Mouse (Mus musculus): ENCODE measurements around the gene Whrn.

DNA sequence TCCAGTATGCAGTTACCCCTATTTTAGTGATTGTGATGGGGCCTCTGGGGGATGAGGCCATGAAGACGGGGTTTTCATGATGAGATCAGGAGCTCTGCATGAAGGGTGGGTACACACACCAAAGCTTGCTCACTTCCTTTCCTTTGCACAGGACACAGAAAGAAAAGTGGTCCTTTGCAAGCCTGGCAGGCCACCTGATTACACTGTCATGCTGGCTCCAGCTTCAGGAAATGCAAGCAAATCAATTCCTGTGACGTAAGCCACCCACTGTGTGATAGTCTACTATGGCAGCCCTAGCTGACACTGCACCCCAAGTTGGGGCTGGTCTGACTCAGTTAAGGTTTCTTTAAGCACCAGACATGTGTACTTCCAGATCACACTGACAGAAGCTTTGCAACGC, 20.6 kb downstream of the Whrn start:
- TF ChIP-seq USF1 (IDR thresholded peaks at IDR 0.05; ENCODE audit: low read depth) (no peak), CTCF (IDR thresholded peaks at IDR 0.05; ENCODE audit: control insufficient read depth, insufficient read depth, insufficient read length) (no peak), FOSL1 (IDR thresholded peaks at IDR 0.05; ENCODE audit: insufficient read depth, low read length, poor library complexity, severe bottlenecking) (no peak), MYOD1 (IDR thresholded peaks at IDR 0.05; ENCODE audit: control insufficient read depth, insufficient read length, low read depth) (no peak), MAX (IDR thresholded peaks at IDR 0.05) (no peak), MYOG (IDR thresholded peaks at IDR 0.05; ENCODE audit: control insufficient read depth, extremely low read depth, insufficient read length) (no peak)
